Mouse (Mus musculus): Measurements from ENCODE around the gene Srp68. TPM values are rescaled to one million over a fixed set of nuclear protein-coding genes. Genes with fewer than 3 reads are reported as not detected.

Gene Srp68
- polyA plus RNA-seq, 2 experiments = 28.8 to 37.6 TPM

DNA sequence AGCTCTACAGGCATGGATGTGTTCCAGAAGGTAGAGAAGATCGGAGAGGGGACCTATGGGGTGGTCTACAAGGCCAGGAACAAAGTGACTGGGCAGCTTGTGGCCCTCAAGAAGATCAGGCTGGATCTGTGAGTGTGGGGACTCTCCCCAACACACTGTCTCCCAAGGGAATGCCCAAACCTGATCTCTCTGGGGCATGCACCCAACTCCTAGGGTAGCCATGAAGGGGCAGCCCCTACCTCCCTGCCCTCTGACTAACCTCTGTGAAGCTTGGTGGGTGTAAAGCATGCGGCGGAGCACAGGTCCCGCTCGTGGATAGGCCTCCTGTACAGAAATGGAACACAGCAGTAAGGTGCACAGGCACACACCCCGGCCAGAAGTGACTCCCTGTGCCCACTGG is 58.0 kb downstream of the Srp68 start:
- H3K36me3 ChIP-seq (replicated peaks; ENCODE audit: control insufficient read depth, insufficient read depth, low read depth) = no peaks in the 10 kb centered on the region
- no peak overlapping the region for H3K27ac ChIP-seq
- no peak overlapping the region for H3K4me2 ChIP-seq (ENCODE audit: low read depth)
- H3K4me3 ChIP-seq (ENCODE audit: insufficient read depth in 1 of 2, low read depth in 2 of 2, low read length in 2 of 2) = no peak overlapping the region
- no peak for ATAC-seq (ENCODE audit: insufficient read depth)
- no peaks in the 10 kb centered on the region for H3K9me3 ChIP-seq (ENCODE audit: control insufficient read depth, low read length)
- H3K9ac ChIP-seq (replicated peaks) = no peak overlapping the region
- no peak for TF ChIP-seq EP300 (IDR thresholded peaks at IDR 0.05; ENCODE audit: low read depth)
- TF ChIP-seq CTCF (IDR thresholded peaks at IDR 0.05; ENCODE audit: low read depth) = no peak
- DNase-seq (ENCODE audit: low read depth in 3 of 3, low spot score in 3 of 3) = no peak
- 73% methylated on average over 6 of the region's 6 CpGs for WGBS (ENCODE audit: insufficient replicate concordance)
- peaks cover 6% of the 10 kb centered on the region for H3K27me3 ChIP-seq (ENCODE audit: control insufficient read depth, insufficient read depth, low read length)
- H3K4me1 ChIP-seq (replicated peaks; ENCODE audit: control insufficient read depth in 2 of 2, insufficient read depth in 2 of 2, low read length in 1 of 2) = peaks cover 3 to 14% of the 10 kb centered on the region in 2 experiments; a peak in 3 of 4 replicates

DNA sequence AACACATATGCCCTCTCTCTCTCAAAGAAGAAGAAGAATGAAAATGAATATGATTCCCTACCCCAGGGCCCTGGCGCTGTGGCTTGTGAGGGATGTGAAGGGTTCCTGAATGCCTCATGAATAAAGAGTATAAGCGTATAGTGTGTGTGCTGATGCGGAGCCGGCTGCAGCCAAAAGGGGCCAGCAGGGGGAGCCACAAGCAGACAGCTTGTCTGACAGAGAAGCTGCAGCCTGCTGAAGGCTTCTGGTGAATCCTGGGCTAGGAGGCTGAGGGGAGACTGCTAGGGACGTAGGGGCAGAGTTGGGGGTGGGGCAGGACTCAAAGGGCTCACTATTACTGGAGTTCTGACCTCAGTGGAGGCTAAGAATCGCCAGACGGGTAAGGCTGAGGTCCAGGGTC is 58.8 kb downstream of the Srp68 start:
- DNase-seq (ENCODE audit: low read depth in 3 of 3, low spot score in 3 of 3) (no peak), ATAC-seq (ENCODE audit: insufficient read depth) (no peak)
- no peak for TF ChIP-seq EP300 (IDR thresholded peaks at IDR 0.05; ENCODE audit: low read depth)
- TF ChIP-seq CTCF (IDR thresholded peaks at IDR 0.05; ENCODE audit: low read depth) = peak; percentile 79

DNA sequence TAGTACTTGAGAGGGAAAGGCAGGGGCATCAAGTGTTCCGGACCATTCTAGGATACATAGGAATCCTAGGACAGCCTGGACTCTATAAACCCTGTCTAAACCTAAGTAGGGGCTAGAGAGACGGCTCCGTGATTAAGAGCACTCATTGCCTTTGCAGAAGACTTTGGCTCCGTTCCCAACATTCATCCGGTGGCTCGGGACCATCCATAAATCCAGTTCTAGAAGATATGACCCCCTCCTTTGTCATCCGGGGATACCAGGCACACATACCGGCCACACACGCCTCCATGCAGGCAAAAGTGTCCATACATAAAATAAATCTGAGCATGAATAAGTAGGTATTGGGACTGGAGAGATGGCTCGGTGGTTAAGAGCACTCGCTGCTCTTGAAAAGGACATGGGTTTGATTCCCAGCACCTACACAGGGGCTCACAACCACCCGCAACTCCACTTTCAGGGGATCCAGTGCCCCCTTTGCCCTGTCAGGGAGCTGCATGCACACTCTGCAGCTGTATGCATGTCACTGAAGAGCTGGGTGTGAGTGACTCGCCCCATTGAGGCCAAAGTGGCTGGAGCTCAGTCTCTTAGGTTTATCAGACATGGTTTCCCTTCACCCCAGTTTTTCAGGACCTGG is 60.0 kb downstream of the Srp68 start:
- DNase-seq (ENCODE audit: low read depth in 3 of 3, low spot score in 3 of 3) = no peak
- 79% methylated on average over 13 of the region's 13 CpGs for WGBS (ENCODE audit: insufficient replicate concordance)
- H3K27me3 ChIP-seq (ENCODE audit: control insufficient read depth, insufficient read depth, low read length) = no peaks in the 10 kb centered on the region

More for the DNA sequence above, 58.8 kb downstream of the Srp68 start:
- H3K27me3 ChIP-seq (ENCODE audit: control insufficient read depth, insufficient read depth, low read length) = no peaks in the 10 kb centered on the region
- no peak overlapping the region for H3K4me3 ChIP-seq (ENCODE audit: insufficient read depth in 1 of 2, low read depth in 2 of 2, low read length in 2 of 2)
- H3K4me2 ChIP-seq (ENCODE audit: low read depth) = no peak overlapping the region
- WGBS (ENCODE audit: insufficient replicate concordance) = 80% methylated on average over 7 of the region's 7 CpGs
- no peak overlapping the region for H3K27ac ChIP-seq
- H3K9ac ChIP-seq (replicated peaks) = no peak overlapping the region
- H3K9me3 ChIP-seq (ENCODE audit: control insufficient read depth, low read length) = no peaks in the 10 kb centered on the region
- H3K36me3 ChIP-seq (replicated peaks; ENCODE audit: control insufficient read depth, insufficient read depth, low read depth) = no peaks in the 10 kb centered on the region
- peaks cover 3 to 14% of the 10 kb centered on the region in 2 experiments; a peak in 3 of 4 replicates for H3K4me1 ChIP-seq (replicated peaks; ENCODE audit: control insufficient read depth in 2 of 2, insufficient read depth in 2 of 2, low read length in 1 of 2)

DNA sequence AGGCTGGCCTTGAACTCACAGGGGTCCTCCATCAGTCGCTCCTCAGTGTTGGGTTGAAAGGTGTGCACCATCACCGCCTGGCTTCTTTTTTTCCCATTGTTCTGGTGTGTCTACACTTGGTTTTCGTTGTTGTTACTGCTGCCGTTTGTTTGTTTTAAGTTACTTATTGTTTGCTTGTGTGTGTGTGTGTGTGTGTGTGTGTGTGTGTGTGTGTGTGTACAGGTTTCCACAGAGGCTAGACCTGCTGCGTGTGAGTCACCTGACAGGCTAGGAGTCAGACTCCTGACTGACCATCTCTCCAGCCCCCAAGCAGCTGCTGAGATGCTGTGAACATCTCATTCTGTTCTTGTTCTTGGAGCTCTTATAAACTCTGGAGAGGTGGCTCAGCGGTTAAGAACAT is 61.2 kb downstream of the Srp68 start:
- Histone ChIP-seq H3K27me3 (ENCODE audit: control insufficient read depth, insufficient read depth, low read length) (no peaks in the 10 kb centered on the region), H3K4me3 (ENCODE audit: insufficient read depth in 1 of 2, low read depth in 2 of 2, low read length in 2 of 2) (no peak overlapping the region), H3K36me3 (replicated peaks; ENCODE audit: control insufficient read depth, insufficient read depth, low read depth) (no peaks in the 10 kb centered on the region), H3K4me2 (ENCODE audit: low read depth) (no peak overlapping the region), H3K9me3 (ENCODE audit: control insufficient read depth, low read length) (no peaks in the 10 kb centered on the region), H3K9ac (replicated peaks) (no peak overlapping the region), H3K4me1 (replicated peaks; ENCODE audit: control insufficient read depth in 2 of 2, insufficient read depth in 2 of 2, low read length in 1 of 2) (no peaks in the 10 kb centered on the region), H3K27ac (no peak overlapping the region)
- ATAC-seq (ENCODE audit: insufficient read depth) = no peak
- DNase-seq (ENCODE audit: low read depth in 3 of 3, low spot score in 3 of 3) = no peak
- WGBS (ENCODE audit: insufficient replicate concordance) = 80% methylated on average over 6 of the region's 6 CpGs
- TF ChIP-seq EP300 (IDR thresholded peaks at IDR 0.05; ENCODE audit: low read depth) = no peak
- TF ChIP-seq CTCF (IDR thresholded peaks at IDR 0.05; ENCODE audit: low read depth) = no peak

More for the DNA sequence above, 60.0 kb downstream of the Srp68 start:
- Histone ChIP-seq H3K36me3 (replicated peaks; ENCODE audit: control insufficient read depth, insufficient read depth, low read depth) (no peaks in the 10 kb centered on the region), H3K9me3 (ENCODE audit: control insufficient read depth, low read length) (no peaks in the 10 kb centered on the region), H3K4me2 (ENCODE audit: low read depth) (no peak overlapping the region), H3K4me3 (ENCODE audit: insufficient read depth in 1 of 2, low read depth in 2 of 2, low read length in 2 of 2) (no peak overlapping the region), H3K27ac (no peak overlapping the region), H3K9ac (replicated peaks) (no peak overlapping the region), H3K4me1 (replicated peaks; ENCODE audit: control insufficient read depth in 2 of 2, insufficient read depth in 2 of 2, low read length in 1 of 2) (peaks cover under 1 to 9% of the 10 kb centered on the region in 2 experiments; a peak in 3 of 4 replicates)
- TF ChIP-seq EP300 (IDR thresholded peaks at IDR 0.05; ENCODE audit: low read depth) (no peak), CTCF (IDR thresholded peaks at IDR 0.05; ENCODE audit: low read depth) (no peak)
- no peak for ATAC-seq (ENCODE audit: insufficient read depth)

DNA sequence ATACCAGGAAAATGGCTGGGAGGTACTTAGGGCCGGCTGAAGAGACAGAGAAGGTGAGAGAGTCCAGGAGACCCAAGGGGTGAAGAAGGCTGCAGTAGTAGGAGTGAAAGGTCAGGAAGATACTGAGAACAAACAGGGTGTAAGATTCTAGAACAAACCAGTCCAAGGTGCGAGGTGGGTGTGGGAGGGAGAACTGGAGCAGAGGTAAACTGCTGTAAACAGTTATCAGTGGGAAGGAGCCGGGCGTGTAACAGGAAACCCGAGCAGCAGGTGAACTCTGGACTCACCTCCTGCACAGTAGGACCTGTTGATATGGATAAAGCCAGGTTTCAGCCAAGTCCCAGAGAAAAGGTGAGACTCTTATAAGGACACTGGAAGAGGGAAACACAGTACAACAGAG is 63.3 kb downstream of the Srp68 start:
- H3K4me2 ChIP-seq (ENCODE audit: low read depth) = no peak overlapping the region
- H3K4me1 ChIP-seq (replicated peaks; ENCODE audit: control insufficient read depth in 2 of 2, insufficient read depth in 2 of 2, low read length in 1 of 2) = 0 out of 4 replicates have a peak, but pooled peaks cover 0 to 3% of the 10 kb centered on the region in 2 experiments
- no peaks in the 10 kb centered on the region for H3K36me3 ChIP-seq (replicated peaks; ENCODE audit: control insufficient read depth, insufficient read depth, low read depth)
- TF ChIP-seq CTCF (IDR thresholded peaks at IDR 0.05; ENCODE audit: low read depth) (no peak), EP300 (IDR thresholded peaks at IDR 0.05; ENCODE audit: low read depth) (no peak)
- H3K27me3 ChIP-seq (ENCODE audit: control insufficient read depth, insufficient read depth, low read length) = no peaks in the 10 kb centered on the region
- no peaks in the 10 kb centered on the region for H3K9me3 ChIP-seq (ENCODE audit: control insufficient read depth, low read length)
- WGBS (ENCODE audit: insufficient replicate concordance) = 45% methylated on average over 5 of the region's 5 CpGs
- H3K4me3 ChIP-seq (ENCODE audit: insufficient read depth in 1 of 2, low read depth in 2 of 2, low read length in 2 of 2) = no peak overlapping the region
- DNase-seq (ENCODE audit: low read depth in 3 of 3, low spot score in 3 of 3) (no peak), ATAC-seq (ENCODE audit: insufficient read depth) (no peak)
- no peak overlapping the region for H3K9ac ChIP-seq (replicated peaks)
- H3K27ac ChIP-seq = no peak overlapping the region
